Mouse (Mus musculus) intestine, embryonic 14.5 days (tissue): ENCODE measurements around the gene Smoc1. TPM values are rescaled to one million over a fixed set of nuclear protein-coding genes. Genes with fewer than 3 reads are reported as not detected.

Source experiments
- ATAC-seq: fragments of 200-750 bp; cut with Nextera tagmentation; replicated peaks from 2 replicates; pipeline ENCODE4 v1.8.0; 2017; ENCODE audit warnings: low read depth, moderate number of reproducible peaks, moderate TSS enrichment, moderate library complexity; ENCODE audit not compliant: low FRiP score, low TSS enrichment
- DNase-seq: peaks from one replicate; pipeline ENCODE4 v3.0.0-alpha.2; 2018; ENCODE audit warnings: low spot score
- H3K27ac ChIP-seq: fragments of 300-500 bp; sonication (generic); 2 replicates; pipeline ENCODE4 v1.5.1; 2014; ENCODE audit warnings: low read depth, mild to moderate bottlenecking, control low read depth
- H3K27me3 ChIP-seq: fragments of 300-500 bp; sonication (generic); replicated peaks from 2 replicates; pipeline ENCODE4 v1.6.1; 2014; ENCODE audit warnings: low read length, control low read depth; ENCODE audit not compliant: control insufficient read depth, insufficient read depth
- H3K36me3 ChIP-seq: fragments of 300-500 bp; sonication (generic); 2 replicates; pipeline ENCODE4 v1.6.1; 2014; ENCODE audit warnings: low read length, control low read depth; ENCODE audit not compliant: control insufficient read depth, insufficient read depth
- H3K4me1 ChIP-seq: fragments of 300-500 bp; sonication (generic); replicated peaks from 2 replicates; pipeline ENCODE4 v1.6.1; 2014; ENCODE audit warnings: low read length, control low read depth, mixed read lengths; ENCODE audit not compliant: control insufficient read depth, insufficient read depth
- H3K4me2 ChIP-seq: fragments of 300-500 bp; sonication (generic); 2 replicates; pipeline ENCODE4 v1.6.1; 2014; ENCODE audit warnings: low read length
- H3K4me3 ChIP-seq: fragments of 300-500 bp; sonication (generic); 2 replicates; pipeline ENCODE4 v1.5.1; 2014; ENCODE audit warnings: low read depth, low read length, control low read depth, mixed read lengths
- H3K9ac ChIP-seq: fragments of 300-500 bp; sonication (generic); 2 replicates; pipeline ENCODE4 v1.6.1; 2014; ENCODE audit warnings: mild to moderate bottlenecking, low read length
- H3K9me3 ChIP-seq: fragments of 300-500 bp; sonication (generic); 2 replicates; pipeline ENCODE4 v1.6.1; 2016; ENCODE audit warnings: low read length, control low read depth; ENCODE audit not compliant: control insufficient read depth
- WGBS: fragments of 180-500 bp; shearing (Covaris S2); extraction: QIAGEN DNeasy Blood & Tissue Kit; methylation state at CpG from one replicate; pipeline ENCODE4 v1.1.7; 2014; 5-methylcytosine and 5-hydroxymethylcytosine counted together
- polyA plus RNA-seq: library from polyadenylated mRNA; unstranded; fragments of >200 nt; fragmentation: Nextera tagmentation; extraction: Ambion mirVana; gene quantifications from 2 replicates; pipeline ENCODE4 v1.2.1, GENCODE M21; 2014

Gene Smoc1
- 8.8 and 10.9 TPM in 2 replicates for polyA plus RNA-seq

DNA sequence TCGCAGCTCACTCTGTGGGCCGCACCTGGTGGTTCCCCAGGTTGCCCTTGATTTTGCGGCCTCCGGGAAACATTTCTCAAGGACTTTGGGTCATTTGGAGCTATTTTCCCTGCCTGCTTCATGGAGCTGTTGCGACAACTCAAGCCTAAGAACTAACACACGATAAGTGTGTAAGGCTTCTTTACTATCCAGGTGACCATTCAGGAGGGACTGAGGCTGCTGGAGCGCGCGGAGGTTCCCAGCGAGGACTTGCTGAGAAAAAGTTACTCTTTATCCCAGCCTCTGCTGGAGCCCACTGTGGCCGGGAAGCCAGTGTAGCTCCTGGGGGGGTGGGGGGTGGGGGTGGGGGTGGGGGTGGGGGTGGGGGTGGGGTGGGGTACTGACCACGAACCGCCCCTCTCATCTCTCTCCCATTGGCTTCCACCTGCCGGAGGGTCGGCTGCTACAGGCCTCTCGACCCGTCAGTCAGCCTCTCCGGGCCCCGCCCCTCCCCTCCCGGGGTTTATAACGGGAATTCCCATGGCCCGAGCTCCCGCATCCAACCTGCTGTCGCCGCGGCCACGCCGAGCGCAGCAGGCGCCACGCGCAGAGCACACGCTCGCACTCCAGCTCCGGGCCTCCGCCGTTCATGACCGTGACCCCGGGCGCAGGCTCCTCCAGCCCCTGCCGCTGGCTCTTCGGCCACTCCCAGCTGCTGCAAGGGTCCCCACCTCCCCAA, at the start of gene Smoc1:
Gene Smoc1 (plus strand): TSS at position 532 of the 718 bp plus-strand sequence.
- WGBS: 6% methylated on average over 37 of the region's 42 CpGs
- H3K4me1 ChIP-seq: no peaks in the 10 kb centered on the region; the same call in 1 of the 2 replicates
- H3K9ac ChIP-seq: peak within 1 kb of the TSS; percentile 35
- no peaks in the 10 kb centered on the region for H3K36me3 ChIP-seq
- DNase-seq: peak; percentile 82
- peaks cover 11% of the 10 kb centered on the region; the same call in 1 of the 2 replicates for H3K27me3 ChIP-seq
- H3K4me2 ChIP-seq: peak within 1 kb of the TSS; percentile 88
- no peak within 1 kb of the TSS for H3K27ac ChIP-seq
- H3K9me3 ChIP-seq: no peaks in the 10 kb centered on the region
- peak within 1 kb of the TSS; percentile 50 for H3K4me3 ChIP-seq
- peak; percentile 90 for ATAC-seq

DNA sequence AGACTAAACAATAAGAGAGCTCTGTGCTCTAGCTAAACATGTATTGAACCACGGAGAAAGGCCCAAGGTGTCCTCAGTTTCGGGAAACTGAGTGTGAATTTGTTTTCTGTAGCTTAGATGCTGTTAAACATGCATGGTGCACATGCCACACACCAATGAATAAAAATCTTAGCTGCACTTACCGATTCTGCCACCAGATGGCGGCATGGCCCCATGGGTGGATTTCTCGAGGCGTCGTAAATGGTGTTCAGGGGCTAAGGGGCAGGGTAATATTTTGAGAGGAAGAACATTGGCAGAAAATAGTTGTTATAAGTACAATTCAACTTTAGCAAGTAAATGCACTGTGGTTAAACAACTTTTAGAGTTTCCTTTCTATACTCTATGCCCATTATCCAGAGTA, 44.3 kb upstream of the Smoc1 start:
- Histone ChIP-seq H3K4me2 (no peak overlapping the region), H3K9me3 (no peaks in the 10 kb centered on the region), H3K36me3 (no peaks in the 10 kb centered on the region), H3K27me3 (no peaks in the 10 kb centered on the region), H3K27ac (no peak overlapping the region), H3K9ac (no peak overlapping the region), H3K4me3 (no peak overlapping the region), H3K4me1 (no peaks in the 10 kb centered on the region)
- 1% methylated on average over 7 of the region's 7 CpGs for WGBS
- ATAC-seq: no peak
- DNase-seq: peak; percentile 96

DNA sequence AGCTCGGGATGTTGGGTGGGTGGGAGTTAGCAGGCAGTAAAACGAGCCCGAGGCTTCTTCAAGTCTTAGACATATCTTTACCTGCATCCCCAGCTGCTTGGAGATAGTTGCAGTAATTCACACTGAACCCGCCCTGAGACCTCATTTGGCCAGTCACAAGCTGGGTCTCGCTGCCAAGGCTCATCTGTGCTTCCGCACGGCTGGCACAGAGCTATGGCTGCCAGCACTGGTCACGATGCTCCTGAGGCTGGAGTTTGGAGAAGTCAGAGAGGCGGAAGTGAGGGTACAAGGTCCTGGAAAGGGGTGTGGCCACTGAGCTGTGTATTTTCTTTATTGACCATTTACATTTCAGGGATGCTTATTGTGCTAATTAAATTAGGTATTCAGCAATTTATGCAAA, 42.9 kb upstream of the Smoc1 start:
- WGBS: 74% methylated on average over 9 of the region's 9 CpGs
- no peak overlapping the region for H3K4me3 ChIP-seq
- DNase-seq (no peak), ATAC-seq (no peak)
- H3K9ac ChIP-seq: no peak overlapping the region
- no peaks in the 10 kb centered on the region for H3K36me3 ChIP-seq
- H3K4me1 ChIP-seq: no peaks in the 10 kb centered on the region
- no peaks in the 10 kb centered on the region for H3K9me3 ChIP-seq
- H3K4me2 ChIP-seq: no peak overlapping the region
- H3K27me3 ChIP-seq: no peaks in the 10 kb centered on the region
- no peak overlapping the region for H3K27ac ChIP-seq

DNA sequence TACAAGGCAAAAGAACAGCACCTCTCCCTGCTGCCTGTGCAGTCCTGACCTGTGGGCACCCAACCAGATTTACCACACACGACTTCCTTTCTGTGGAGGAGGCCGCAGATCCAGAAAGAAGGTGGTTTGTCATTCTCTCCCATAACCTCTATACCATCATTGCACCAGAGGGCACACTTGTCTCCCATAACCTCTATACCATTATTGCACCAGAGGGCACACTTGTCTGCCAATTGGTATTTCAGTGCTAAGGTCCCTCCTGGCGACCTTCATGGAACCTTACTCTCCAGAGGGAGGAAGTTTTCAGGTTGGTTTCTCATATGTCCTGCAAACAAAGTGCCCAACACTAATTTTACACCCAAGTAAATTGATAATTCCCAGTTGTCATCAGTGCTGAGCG, 40.0 kb upstream of the Smoc1 start:
- no peak overlapping the region for H3K27ac ChIP-seq
- WGBS: 74% methylated on average over 4 of the region's 4 CpGs
- no peaks in the 10 kb centered on the region for H3K4me1 ChIP-seq
- H3K9me3 ChIP-seq: no peaks in the 10 kb centered on the region
- no peak for ATAC-seq
- H3K9ac ChIP-seq: no peak overlapping the region
- H3K4me3 ChIP-seq: no peak overlapping the region
- H3K36me3 ChIP-seq: no peaks in the 10 kb centered on the region
- H3K4me2 ChIP-seq: no peak overlapping the region
- peak; percentile 36 for DNase-seq
- no peaks in the 10 kb centered on the region for H3K27me3 ChIP-seq

DNA sequence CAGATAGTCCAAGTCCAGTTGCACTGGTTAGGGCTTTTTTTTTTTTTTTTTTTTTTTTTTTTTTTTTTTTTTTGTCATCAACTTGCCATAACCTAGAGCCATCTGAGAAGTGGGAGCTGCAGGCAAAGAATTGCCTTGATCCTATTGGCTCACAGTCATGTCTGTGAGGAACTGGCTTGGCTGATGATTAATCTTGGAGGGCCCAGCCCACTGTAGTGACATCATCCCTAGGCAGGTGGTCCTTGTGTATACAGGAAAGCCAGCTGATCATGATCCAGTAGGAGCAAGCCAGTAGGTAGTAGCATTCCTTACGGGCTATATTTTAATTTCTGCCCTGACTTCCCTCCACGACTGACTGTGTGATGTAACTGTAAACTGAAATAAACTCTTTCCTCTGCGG, 38.3 kb upstream of the Smoc1 start:
- Histone ChIP-seq H3K27me3 (no peaks in the 10 kb centered on the region), H3K4me1 (no peaks in the 10 kb centered on the region), H3K36me3 (no peaks in the 10 kb centered on the region), H3K4me2 (no peak overlapping the region), H3K27ac (no peak overlapping the region), H3K9ac (no peak overlapping the region), H3K4me3 (no peak overlapping the region), H3K9me3 (no peaks in the 10 kb centered on the region)
- DNase-seq (no peak), ATAC-seq (no peak)
- 78% methylated on average over 3 of the region's 3 CpGs for WGBS

DNA sequence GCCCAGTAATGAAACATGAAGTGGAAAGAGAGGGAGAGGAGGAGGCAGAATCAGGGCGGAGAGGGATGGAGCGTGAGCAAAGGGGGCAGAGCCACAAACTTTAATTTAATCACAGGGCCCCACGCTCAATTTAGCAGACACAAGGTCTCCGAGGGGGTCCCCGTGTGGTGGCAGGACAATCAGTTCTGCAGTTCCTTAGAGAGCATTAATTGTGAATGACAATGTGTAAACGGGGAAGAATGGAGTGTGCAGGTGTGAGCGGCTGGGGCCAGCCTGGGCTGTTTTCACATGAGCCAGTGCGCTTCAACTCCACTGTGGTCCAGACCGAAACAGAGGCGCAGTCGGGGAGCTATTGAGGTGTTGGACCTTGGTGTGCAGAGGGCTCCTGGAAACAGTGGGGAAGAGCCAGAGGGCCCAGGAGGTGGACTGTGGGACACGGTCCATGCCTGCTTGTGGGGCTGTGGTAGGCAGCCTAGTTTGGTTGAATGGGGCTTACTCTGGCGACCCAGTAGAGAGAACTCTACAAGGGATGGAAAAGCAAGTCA, 35.6 kb upstream of the Smoc1 start:
- Histone ChIP-seq H3K4me2 (no peak overlapping the region), H3K9me3 (0 out of 2 replicates have a peak, but pooled peaks cover 3% of the 10 kb centered on the region), H3K27ac (no peak overlapping the region), H3K4me1 (no peaks in the 10 kb centered on the region), H3K9ac (no peak overlapping the region), H3K27me3 (no peaks in the 10 kb centered on the region), H3K36me3 (no peaks in the 10 kb centered on the region), H3K4me3 (no peak overlapping the region)
- no peak for DNase-seq
- ATAC-seq: no peak
- WGBS: 87% methylated on average over 13 of the region's 13 CpGs

DNA sequence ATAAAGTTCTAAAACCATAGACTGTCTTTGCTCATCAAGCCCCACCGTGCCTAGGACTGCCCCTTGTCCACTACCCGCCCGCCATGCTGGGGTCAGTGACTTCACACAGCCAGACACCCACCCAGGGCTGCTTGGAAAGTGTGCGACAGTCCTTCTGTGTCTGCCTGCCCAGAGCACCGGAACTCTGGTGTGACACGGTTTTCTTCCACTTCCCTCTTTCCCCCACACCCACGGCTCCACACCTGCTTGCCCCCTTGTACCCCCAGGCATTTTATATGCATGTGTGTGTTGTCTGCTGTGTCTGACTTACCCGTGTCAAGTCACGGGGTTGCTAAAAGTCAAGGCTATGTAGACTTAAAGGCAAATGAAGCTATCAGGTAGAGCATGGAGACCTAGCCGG, 34.8 kb upstream of the Smoc1 start:
- Histone ChIP-seq H3K4me2 (no peak overlapping the region), H3K9ac (no peak overlapping the region), H3K27me3 (no peaks in the 10 kb centered on the region), H3K4me3 (no peak overlapping the region), H3K27ac (no peak overlapping the region), H3K4me1 (no peaks in the 10 kb centered on the region), H3K9me3 (0 out of 2 replicates have a peak, but pooled peaks cover 3% of the 10 kb centered on the region), H3K36me3 (no peaks in the 10 kb centered on the region)
- WGBS: 85% methylated on average over 10 of the region's 10 CpGs
- ATAC-seq (no peak), DNase-seq (no peak)

DNA sequence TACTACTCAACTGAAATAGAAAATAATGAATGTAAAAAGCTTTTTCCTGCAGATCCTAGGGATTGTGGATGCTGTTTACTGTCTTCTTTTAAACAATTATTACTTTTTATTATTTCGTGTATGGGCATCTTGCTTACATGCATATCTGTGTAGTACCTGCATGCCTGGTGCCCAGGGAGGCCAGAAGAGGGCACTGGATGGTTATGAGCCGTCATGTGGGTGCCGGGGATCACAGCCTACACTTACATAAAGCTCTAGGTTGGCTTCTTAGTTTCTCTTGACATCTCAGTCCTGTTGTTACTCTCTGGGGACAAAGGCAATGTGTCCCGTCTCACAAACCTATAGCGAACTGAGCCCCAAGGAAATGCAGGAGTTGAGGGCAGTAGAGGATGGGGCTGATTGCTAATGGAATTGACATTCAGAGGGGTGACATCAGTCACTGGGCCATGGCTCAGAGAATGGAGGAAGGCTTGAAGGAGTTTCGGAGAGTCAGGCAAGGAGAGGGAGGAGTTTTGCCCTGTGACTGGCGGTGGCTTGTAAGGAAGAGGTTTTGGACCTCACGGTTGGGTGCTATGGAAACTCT, 34.0 kb upstream of the Smoc1 start:
- H3K4me2 ChIP-seq: no peak overlapping the region
- 0 out of 2 replicates have a peak, but pooled peaks cover 3% of the 10 kb centered on the region for H3K9me3 ChIP-seq
- H3K9ac ChIP-seq: no peak overlapping the region
- ATAC-seq: no peak
- no peak for DNase-seq
- no peaks in the 10 kb centered on the region for H3K36me3 ChIP-seq
- H3K27ac ChIP-seq: no peak overlapping the region
- H3K4me1 ChIP-seq: no peaks in the 10 kb centered on the region
- 0 out of 2 replicates have a peak, but pooled peaks cover 2% of the 10 kb centered on the region for H3K27me3 ChIP-seq
- 82% methylated on average over 8 of the region's 8 CpGs for WGBS
- no peak overlapping the region for H3K4me3 ChIP-seq
